Mouse (Mus musculus) kidney, postnatal 36 days (tissue): ENCODE results near the gene Mpv17l2.

Experiments used
- DNase-seq, 2 experiments: peaks; one replicate each; pipeline ENCODE4 v3.0.0; 2021 to 2022; ENCODE audit warnings: mixed read lengths in 2 of 2

The Mpv17l2 gene

GRCm38 (mm10) chr8:70766571-70767440, 6.1 kb upstream of the Mpv17l2 start:
- DNase-seq: peak; percentile 92 to 95

DNA sequence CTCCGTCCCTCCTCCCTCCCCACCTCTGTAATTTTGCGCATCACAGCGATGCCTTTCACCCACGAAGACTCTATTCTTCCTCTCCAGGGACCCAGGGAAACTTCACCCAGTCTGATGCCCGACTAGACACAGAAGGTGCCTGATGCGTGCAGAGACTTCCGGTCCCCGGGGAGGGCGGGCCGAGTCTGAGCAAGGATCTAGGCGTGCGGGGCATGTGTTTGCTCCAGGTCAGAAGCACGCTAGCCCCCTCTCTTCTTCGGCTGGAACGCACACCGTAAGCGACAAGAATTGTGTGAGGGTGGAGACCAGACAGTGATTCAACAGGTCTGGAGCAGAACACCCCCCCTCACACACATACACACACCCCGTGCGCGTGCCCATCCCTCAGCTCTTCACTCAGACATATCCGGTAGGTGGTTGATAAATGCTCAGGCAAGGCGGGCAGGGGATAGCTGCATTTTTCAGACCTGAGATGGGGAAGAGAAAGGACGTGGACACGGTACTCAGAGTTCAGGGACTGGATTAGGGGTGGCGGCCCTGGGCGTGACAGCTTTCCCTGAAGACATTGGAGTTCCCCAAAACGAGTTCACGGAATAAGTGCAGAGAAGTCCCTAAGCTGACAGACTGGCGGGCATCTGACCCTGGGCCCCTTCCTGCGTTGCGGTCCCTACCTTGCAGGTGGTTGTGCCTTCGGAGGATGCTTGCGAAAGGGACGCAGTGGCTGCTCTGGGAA, 5.3 kb upstream of the Mpv17l2 start:
- peak in 1 of 2 experiments; percentile 73 for DNase-seq

GRCm38 (mm10) chr8:70765329-70765728, 4.6 kb upstream of the Mpv17l2 start:
- no peak for DNase-seq

DNA sequence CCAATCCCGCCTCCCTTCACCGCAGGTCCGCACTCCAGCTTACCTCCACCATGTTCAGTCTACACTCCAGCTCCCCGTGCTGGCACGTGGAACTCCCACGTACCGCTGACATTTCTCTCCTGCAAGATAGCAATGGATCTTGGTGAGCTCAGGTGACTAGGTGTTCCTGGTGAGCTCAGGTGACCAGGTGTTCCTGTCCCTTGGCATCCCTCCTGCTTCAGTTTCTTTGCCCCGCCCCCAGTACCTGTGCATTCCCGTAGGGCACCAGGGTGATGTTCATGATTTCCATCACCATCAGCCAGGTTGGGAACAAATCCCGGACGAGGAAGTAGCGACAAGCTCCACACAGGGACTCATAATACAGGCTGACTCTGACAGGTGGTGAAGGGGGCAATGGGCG, 3.9 kb upstream of the Mpv17l2 start:
- DNase-seq: no peak

GRCm38 (mm10) chr8:70764026-70764425, 3.3 kb upstream of the Mpv17l2 start:
- no peak for DNase-seq

DNA sequence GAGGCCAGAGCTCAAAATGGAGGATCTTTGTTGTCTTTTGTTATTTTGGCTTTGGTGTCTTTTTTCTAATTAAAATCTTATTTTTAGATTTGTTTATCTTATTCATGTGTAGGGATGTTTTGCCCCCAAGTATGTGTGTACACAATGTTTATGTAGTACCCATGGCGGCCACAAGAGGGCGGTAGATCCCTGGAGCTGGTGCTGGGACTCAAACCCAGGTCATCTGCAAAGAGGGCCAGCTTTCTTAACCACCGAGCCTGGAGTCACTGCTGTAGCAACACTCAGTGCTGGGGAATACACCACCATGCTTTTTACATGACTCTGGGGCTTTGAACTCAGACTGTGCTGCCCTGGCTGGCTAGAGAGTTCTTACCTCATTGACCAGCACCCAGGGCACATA, 2.6 kb upstream of the Mpv17l2 start:
- peak in 1 of 2 experiments; percentile 85 for DNase-seq

- DNase-seq: no peak
These were observed 1.4 kb upstream of the Mpv17l2 start for GRCm38 (mm10) chr8:70762118-70762517.

DNA sequence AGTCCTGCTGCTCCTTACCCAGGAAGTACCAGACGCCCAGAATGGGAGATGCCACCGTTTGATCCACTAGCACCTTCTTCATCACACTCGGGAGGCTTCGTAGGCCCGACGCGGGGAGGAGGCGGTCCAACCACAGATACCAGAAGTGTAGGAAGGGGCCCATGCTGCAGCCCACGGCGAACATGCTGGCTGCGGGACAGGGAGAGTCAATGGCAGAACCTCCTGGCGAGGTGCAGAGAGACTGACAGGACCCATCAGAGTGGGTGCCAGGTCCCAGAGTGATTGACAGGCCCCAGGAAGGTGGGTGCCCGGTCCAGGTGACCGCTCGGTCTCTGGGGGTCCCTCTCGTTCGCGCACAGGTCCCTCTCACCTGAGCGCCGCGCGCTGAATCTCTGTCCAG, 396 bp downstream of the Mpv17l2 start:
- DNase-seq: no peak

DNA sequence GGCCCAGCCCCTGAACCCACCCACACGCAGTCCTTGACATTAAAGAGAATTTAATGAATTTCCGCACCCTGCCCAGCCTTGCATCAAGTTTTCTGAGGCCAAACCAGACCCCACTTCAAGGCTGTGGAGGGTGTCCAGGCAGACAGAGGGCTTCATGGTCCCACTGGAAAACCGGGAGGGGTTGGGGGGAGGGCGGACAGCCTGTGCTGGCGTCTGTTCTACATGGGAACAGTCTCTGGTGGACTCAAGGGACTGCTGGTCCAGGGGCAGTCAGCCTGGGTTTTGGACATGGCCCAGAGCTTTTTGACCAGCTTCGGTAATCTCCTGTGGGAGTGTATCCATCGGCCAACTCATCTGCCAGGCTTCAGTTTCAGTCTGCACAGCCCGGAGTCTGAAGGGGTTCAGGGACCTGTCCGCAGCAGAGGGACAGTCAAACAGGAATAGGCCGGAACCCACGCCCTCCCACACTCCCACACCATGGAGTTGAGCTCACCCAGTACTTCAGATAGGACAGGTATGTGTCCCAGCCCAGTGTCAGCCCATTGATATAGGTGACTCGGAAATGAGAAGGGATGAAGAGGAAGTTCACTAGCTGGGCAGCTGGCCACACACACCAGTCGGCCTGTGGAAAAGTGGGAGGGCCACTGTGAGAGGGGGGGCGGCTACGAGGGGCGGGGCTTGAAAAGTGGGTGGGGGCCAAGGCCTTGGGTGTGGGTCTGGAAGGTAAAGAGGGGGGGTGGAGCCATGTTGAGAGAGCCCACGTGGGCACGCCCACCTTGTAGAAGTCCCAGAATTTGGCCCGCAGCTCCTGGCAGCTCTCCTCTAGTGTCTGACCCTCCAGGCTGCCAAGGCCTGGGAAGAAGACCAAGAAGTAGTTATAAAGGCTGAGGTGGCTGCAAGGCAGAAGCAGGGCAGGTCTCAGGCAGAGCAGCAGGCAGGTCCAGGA, 1.9 kb downstream of the Mpv17l2 start:
- peak in 1 of 2 experiments; percentile 51 for DNase-seq

GRCm38 (mm10) chr8:70758308-70758615, 2.5 kb downstream of the Mpv17l2 start:
- no peak for DNase-seq

- peak in 1 of 2 experiments; percentile 55 for DNase-seq
These were observed 3.0 kb downstream of the Mpv17l2 start for GRCm38 (mm10) chr8:70757523-70758307.

DNA sequence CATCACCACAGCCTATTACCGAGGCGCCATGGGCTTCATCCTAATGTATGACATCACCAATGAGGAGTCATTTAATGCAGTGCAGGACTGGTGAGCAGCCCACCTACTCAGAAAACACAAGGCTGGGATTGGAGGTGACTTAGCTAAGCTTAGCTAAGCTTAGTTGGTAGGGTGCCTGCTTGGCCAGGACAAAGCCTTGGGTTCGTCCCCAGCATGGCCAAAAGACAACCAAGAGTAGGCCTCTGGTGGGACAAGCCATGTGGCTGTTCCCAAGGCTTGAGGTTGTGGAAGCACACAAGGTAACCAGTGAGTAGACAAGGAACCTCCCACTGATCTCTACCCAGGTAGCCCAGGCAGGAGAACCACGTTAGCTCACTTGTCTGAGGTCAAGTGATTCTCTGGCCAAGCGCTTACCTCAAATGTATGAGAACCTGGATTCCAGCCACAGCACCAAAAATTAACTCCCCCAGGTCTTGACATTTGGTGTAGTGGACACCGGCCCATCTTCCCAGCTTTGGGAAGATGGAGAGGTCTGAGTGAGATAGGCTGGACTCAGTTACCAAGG, 4.2 kb downstream of the Mpv17l2 start:
- no peak for DNase-seq

GRCm38 (mm10) chr8:70755661-70756475, 4.9 kb downstream of the Mpv17l2 start:
- DNase-seq: no peak

GRCm38 (mm10) chr8:70754871-70755660, 5.7 kb downstream of the Mpv17l2 start:
- DNase-seq: peak in 1 of 2 experiments; percentile 72

GRCm38 (mm10) chr8:70754043-70754870, 6.5 kb downstream of the Mpv17l2 start, which contains the start of gene Rab3a:
Rab3a (plus strand) TSS chr8:70754679.
- peak; percentile 97 to 99 for DNase-seq

- peak; percentile 91 for DNase-seq
These were observed 7.6 kb downstream of the Mpv17l2 start for GRCm38 (mm10) chr8:70753151-70753550.

DNA sequence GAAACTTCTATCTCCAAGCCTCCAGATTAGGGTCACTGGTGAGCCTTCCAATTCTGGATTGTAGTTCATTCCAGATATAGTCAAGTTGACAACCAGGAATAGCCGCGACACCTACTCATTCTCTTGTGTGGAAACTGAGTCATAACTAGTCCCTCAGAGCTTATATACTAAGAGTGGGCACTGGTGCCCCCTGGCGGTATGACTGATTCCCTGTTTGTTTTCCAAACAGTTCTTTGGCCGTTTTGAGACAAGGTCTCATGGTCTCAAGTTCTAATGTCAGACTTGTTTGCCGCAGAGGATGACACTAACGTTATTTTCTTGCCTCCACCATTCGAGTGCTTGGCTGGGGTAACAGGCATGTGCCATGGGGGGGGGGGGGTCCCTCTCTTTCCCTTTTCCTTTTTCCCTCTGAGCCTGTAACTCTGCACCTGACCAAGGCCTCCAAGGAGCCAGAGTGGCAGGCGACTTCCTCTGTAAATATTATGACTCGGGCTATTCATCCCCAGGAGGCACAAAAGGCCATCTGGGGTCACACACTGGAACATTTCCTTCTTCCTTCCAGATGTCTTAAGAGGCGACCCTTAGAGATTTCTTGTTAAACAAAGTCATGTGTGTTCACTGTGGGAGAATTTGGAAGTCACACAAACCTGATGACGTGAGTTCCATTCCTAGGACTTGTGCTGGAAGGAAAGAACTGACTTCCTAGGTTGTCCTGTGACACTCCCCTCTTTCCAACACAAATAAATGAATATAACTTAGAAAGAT, 8.6 kb downstream of the Mpv17l2 start:
- DNase-seq: peak; percentile 91 to 94

GRCm38 (mm10) chr8:70750128-70750680, 10.5 kb downstream of the Mpv17l2 start:
- no peak for DNase-seq
